Mouse (Mus musculus) liver, adult 2 months (tissue): ENCODE measurements around the gene Hacd3. TPM values are rescaled to one million over a fixed set of nuclear protein-coding genes. Genes with fewer than 3 reads are reported as not detected.
"Not testable (repeated sequence)": the region's sequence is repeated elsewhere in the genome, so short reads cannot be mapped to it uniquely, and the experiment has no call there.

Experiments
- DNase-seq: peaks from one replicate; pipeline ENCODE4 v3.0.0-alpha.2; 2011; ENCODE audit warnings: low read depth, low spot score; ENCODE audit errors: extremely low read depth
- H3K27ac ChIP-seq: fragments of 200-500 bp; replicated peaks from 2 replicates; pipeline ENCODE4 v1.5.1; 2012; ENCODE audit warnings: low read depth, mild to moderate bottlenecking, control low read depth, inconsistent platforms, low read length; ENCODE audit not compliant: insufficient read depth
- H3K27me3 ChIP-seq: fragments of 200-500 bp; 2 replicates; pipeline ENCODE4 v1.6.1; 2012; ENCODE audit warnings: mild to moderate bottlenecking, moderate library complexity, low read length, inconsistent platforms; ENCODE audit not compliant: control insufficient read depth, insufficient read depth
- H3K36me3 ChIP-seq: fragments of 200-500 bp; 2 replicates; pipeline ENCODE4 v1.6.1; 2012; ENCODE audit warnings: low read length, inconsistent platforms; ENCODE audit not compliant: control insufficient read depth, insufficient read depth
- H3K4me1 ChIP-seq: fragments of 200-500 bp; 2 replicates; pipeline ENCODE4 v1.6.1; 2011; ENCODE audit warnings: low read length; ENCODE audit not compliant: control insufficient read depth, insufficient read depth
- H3K4me3 ChIP-seq: fragments of 200-500 bp; 2 replicates; pipeline ENCODE4 v1.5.1; 2011; ENCODE audit warnings: low read depth, mild to moderate bottlenecking, control low read depth, low read length, moderate library complexity; ENCODE audit not compliant: insufficient read depth
- H3K79me2 ChIP-seq: fragments of 200-500 bp; 2 replicates; pipeline ENCODE4 v1.6.1; 2012; ENCODE audit warnings: inconsistent platforms, mild to moderate bottlenecking, low read length, moderate library complexity; ENCODE audit not compliant: control insufficient read depth, insufficient read depth
- H3K9ac ChIP-seq: fragments of 200-500 bp; 2 replicates; pipeline ENCODE4 v1.6.1; 2012; ENCODE audit warnings: low read depth, mild to moderate bottlenecking, control low read depth, inconsistent platforms, low read length
- CTCF ChIP-seq: fragments of 200-500 bp; IDR thresholded peaks from 2 replicates; pipeline ENCODE4 v1.5.1; 2011; ENCODE audit warnings: low read depth, low read length, control low read depth
- POLR2A ChIP-seq: fragments of 200-500 bp; IDR thresholded peaks from 2 replicates; pipeline ENCODE4 v1.6.1; 2011; ENCODE audit warnings: low read length, control low read depth; ENCODE audit not compliant: insufficient read depth; ENCODE audit errors: extremely low read depth
- WGBS: fragments of 180-500 bp; shearing (Covaris S2); methylation state at CpG from one replicate; pipeline ENCODE4 v1.1.7; 2018; 5-methylcytosine and 5-hydroxymethylcytosine counted together
- polyA plus RNA-seq: library from polyadenylated mRNA; depleted of rRNA; stranded (reverse); fragments of >200 nt; gene quantifications from 2 replicates; pipeline ENCODE4 v1.2.3, GENCODE M21; 2012
- total RNA-seq: library from RNA; depleted of rRNA; stranded (reverse); fragments of >200 nt; gene quantifications from 2 replicates; pipeline ENCODE4 v1.2.3, GENCODE M21; 2014

Hacd3 gene
- total and polyA plus RNA-seq, 2 experiments = 67.7 to 165 TPM

DNA sequence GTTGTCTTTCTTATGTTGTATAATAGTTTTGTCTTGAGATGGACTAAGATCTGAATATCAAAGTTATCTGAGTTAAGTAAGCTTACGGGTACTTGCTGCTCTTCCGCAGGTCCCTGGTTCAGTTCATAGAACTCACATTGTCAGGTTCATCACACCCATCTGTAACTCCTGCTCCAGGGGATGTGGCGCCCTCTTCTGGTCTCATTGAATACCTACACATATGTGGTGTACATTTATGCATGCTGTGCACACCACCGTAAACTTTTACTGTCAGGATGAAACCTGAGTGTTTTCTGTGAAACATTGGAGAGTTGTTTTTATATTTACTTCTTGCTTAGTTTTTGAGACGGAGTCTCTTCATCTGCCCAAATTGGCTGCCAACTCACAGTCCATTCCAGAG lies 19.9 kb upstream of the Hacd3 start:
- no peak for DNase-seq
- Histone ChIP-seq H3K4me3 (no peak overlapping the region), H3K9ac (no peak overlapping the region), H3K27me3 (no peaks in the 10 kb centered on the region), H3K27ac (no peak overlapping the region), H3K36me3 (peaks cover 67% of the 10 kb centered on the region), H3K4me1 (peaks cover 4% of the 10 kb centered on the region), H3K79me2 (peaks cover 11% of the 10 kb centered on the region; the same call in 1 of the 2 replicates)
- no peak for TF ChIP-seq POLR2A
- peak; percentile 24; the same call in 1 of the 2 replicates for TF ChIP-seq CTCF
- WGBS = 99% methylated on average over 5 of the region's 5 CpGs

GRCm38 (mm10) chr9:65036861-65037260 lies 15.4 kb upstream of the Hacd3 start:
- peaks cover 37% of the 10 kb centered on the region for H3K36me3 ChIP-seq
- no peak for TF ChIP-seq CTCF
- no peaks in the 10 kb centered on the region for H3K27me3 ChIP-seq
- H3K4me3 ChIP-seq = no peak overlapping the region
- H3K9ac ChIP-seq = no peak overlapping the region
- peaks cover 11% of the 10 kb centered on the region; the same call in 1 of the 2 replicates for H3K79me2 ChIP-seq
- no peak for DNase-seq
- WGBS = 66% methylated on average over 8 of the region's 8 CpGs
- H3K4me1 ChIP-seq = peaks cover 9% of the 10 kb centered on the region
- peak overlapping the region; percentile 15; the same call in 1 of the 2 replicates for H3K27ac ChIP-seq

DNA sequence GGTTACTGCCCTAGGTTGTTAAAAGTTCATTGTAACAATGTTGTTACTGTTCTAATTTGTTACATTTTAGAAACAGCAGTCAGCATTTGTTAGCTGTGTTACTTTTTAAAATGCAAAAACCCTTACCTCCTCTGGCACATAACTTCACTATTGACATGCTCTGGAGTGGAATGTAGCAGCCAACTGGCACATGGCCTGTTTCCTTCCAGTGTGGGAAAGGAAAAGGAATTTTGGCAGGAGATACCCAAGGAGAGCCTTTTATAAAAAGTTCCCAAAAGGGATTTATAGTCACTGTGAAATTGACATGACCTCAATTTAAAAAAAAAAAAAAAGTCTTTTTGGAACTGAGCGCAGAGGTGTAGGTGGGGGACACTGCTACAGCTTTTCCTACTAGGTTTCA lies 15.0 kb upstream of the Hacd3 start:
- no peak for TF ChIP-seq CTCF
- TF ChIP-seq POLR2A = no peak
- peaks cover 11% of the 10 kb centered on the region; the same call in 1 of the 2 replicates for H3K79me2 ChIP-seq
- no peaks in the 10 kb centered on the region for H3K27me3 ChIP-seq
- 45% methylated on average over 1 of the region's 1 CpGs for WGBS
- H3K27ac ChIP-seq = 0 out of 2 replicates have a peak overlapping the region, but pooled peaks have one; percentile 15
- H3K36me3 ChIP-seq = peaks cover 35% of the 10 kb centered on the region
- DNase-seq = peak; percentile 84
- H3K9ac ChIP-seq = no peak overlapping the region
- no peak overlapping the region for H3K4me3 ChIP-seq
- H3K4me1 ChIP-seq = peaks cover 11% of the 10 kb centered on the region

DNA sequence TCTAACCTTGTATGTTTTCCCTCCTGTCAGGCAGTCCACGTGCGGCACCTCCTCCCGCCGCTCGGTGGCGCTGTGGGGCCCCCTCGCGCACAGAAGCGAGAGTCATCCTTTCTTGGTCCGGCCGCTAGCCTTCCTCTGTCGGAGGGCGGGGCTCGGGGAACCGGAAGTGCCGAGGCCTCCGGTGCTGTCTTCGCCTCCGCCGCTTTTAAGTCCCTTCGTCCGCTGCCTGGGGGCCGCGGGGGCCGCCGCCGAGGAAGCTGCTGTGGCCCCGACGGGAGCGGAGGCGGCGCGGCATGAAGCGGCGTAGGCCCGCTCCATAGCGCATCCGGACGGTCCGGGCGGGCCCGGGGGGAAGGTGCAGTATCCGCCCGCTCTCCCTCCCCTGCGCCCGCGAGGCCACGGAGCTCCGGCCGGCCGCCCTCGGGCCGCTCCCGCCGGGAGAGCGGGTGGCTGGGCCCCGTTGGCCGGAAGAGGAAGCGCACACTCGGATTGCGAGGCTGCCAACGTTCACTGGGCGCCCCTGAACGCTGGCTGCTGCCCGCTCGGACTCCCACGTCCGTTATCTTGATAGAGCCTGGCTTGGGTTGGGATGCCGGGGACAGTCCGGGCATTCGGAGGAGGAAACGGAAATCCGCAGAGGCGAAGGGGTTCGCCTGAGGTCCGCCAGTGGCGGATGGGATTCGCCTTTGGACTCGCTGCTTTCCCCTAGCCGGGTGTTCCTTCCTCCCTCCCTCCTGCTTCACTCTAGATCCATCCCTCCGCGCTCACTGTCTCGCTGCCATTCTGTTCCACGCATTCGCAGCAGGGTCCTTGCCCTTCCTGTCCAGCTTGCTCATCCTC lies 11.0 kb upstream of the Hacd3 start, which contains the start of gene Dpp8:
TSS of gene Dpp8 (plus strand) at position 146 of the 840 bp plus-strand sequence.
- peak; percentile 79 for DNase-seq
- no peaks in the 10 kb centered on the region for H3K27me3 ChIP-seq
- peaks cover 5% of the 10 kb centered on the region; the same call in 1 of the 2 replicates for H3K36me3 ChIP-seq
- peak; percentile 91 for TF ChIP-seq CTCF
- peak; percentile 81; the same call in 1 of the 2 replicates for TF ChIP-seq POLR2A
- H3K9ac ChIP-seq = peak within 1 kb of the TSS; percentile 95
- peaks cover 11% of the 10 kb centered on the region for H3K4me1 ChIP-seq
- under 1% methylated on average over 85 of the region's 85 CpGs for WGBS
- H3K27ac ChIP-seq = peak within 1 kb of the TSS; percentile 90
- H3K4me3 ChIP-seq = peak within 1 kb of the TSS; percentile 75
- H3K79me2 ChIP-seq = no peaks in the 10 kb centered on the region; the same call in 1 of the 2 replicates

GRCm38 (mm10) chr9:65031894-65032268 lies 10.4 kb upstream of the Hacd3 start:
- TF ChIP-seq CTCF (no peak), POLR2A (no peak)
- WGBS = 29% methylated on average over 4 of the region's 4 CpGs
- Histone ChIP-seq H3K27me3 (no peaks in the 10 kb centered on the region), H3K79me2 (no peaks in the 10 kb centered on the region; the same call in 1 of the 2 replicates), H3K4me1 (peaks cover 8% of the 10 kb centered on the region), H3K36me3 (peaks cover 2% of the 10 kb centered on the region; the same call in 1 of the 2 replicates), H3K27ac (peak overlapping the region; percentile 55), H3K4me3 (peak overlapping the region; percentile 75), H3K9ac (peak overlapping the region; percentile 59)
- DNase-seq = no peak

- not testable (repeated sequence) for H3K4me1 ChIP-seq, H3K36me3 ChIP-seq, H3K79me2 ChIP-seq, H3K4me3 ChIP-seq, DNase-seq, H3K9ac ChIP-seq, H3K27me3 ChIP-seq, H3K27ac ChIP-seq
- WGBS = 78% methylated on average over 5 of the region's 5 CpGs
These were observed 9.9 kb upstream of the Hacd3 start for GRCm38 (mm10) chr9:65031355-65031754.
